Mouse (Mus musculus): ENCODE measurements around the gene Fam122a.

- TF ChIP-seq CTCF (IDR thresholded peaks at IDR 0.05; ENCODE audit: extremely low read depth, insufficient read depth, insufficient read length, insufficient replicate concordance), result no peak
- TF ChIP-seq POLR2A (IDR thresholded peaks at IDR 0.05; ENCODE audit: low read depth, low read length), result no peak
These were observed 42.9 kb downstream of the Fam122a start for GRCm38 (mm10) chr19:24434291-24434690.
